Mouse (Mus musculus): ENCODE measurements around the gene Parvb. TPM values are rescaled to one million over a fixed set of nuclear protein-coding genes. Genes with fewer than 3 reads are reported as not detected.

The Parvb gene
- polyA plus RNA-seq (2015; fragmentation: Nextera tagmentation; extraction: Ambion mirVana), result 2.6 and 2.8 TPM in 2 replicates

DNA sequence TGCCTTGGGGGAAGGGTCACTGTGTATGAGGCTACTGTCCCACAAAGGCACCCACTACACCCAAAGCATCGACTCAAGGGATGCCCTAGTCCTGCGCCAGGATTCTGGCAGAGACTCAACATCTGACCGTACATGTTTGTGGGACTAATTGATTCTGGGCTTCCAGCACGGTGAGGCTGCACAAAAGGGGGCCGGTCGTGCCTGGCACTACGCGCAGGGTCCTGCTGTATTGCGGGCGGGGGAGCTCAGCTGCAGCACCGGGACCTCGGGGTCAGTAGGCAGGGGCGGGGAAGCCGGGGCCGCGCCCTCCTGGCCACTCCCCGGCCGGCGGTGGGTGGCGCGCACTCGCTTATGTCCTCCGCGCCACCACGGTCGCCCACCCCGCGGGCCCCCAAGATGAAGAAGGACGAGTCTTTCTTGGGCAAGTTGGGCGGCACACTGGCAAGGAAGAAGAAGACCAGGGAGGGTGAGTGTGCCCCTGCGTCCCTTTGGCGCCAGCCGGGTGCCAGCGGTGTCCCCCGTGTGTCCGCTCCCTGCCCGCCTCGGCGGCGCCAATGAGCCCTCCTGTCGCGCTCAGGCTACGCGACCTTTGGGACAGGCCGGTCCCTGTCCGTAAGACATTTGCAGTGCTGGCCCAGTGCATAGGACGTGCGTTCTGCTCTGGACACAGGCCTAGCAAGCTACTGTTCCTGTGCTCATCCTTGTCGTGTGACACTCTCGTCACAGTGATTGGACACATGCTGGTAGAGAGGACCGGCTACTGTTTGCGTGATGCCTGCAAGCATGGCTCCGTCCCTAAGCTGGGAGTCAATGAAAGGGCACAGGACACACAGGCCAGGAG is at the start of gene Parvb:
Gene Parvb (plus strand): TSS at position 323 of the 841 bp plus-strand sequence.
- H3K27ac ChIP-seq (ENCODE audit: low read depth, low read length), result no peak within 1 kb of the TSS
- peaks cover 13% of the 10 kb centered on the region for H3K27me3 ChIP-seq (replicated peaks; ENCODE audit: control insufficient read depth, insufficient read depth, low read length)
- 0 out of 2 replicates have a peak, but pooled peaks have one; percentile 26 for ATAC-seq
- H3K4me3 ChIP-seq (ENCODE audit: low read depth, low read length), result peak within 1 kb of the TSS; percentile 49
- no peaks in the 10 kb centered on the region for H3K9me3 ChIP-seq (ENCODE audit: control insufficient read depth)
- peak within 1 kb of the TSS; percentile 32; the same call in 1 of the 2 replicates for H3K9ac ChIP-seq (ENCODE audit: low read depth, low read length)
- 2% methylated on average over 52 of the region's 53 CpGs for WGBS
- no peak for TF ChIP-seq CTCF (IDR thresholded peaks at IDR 0.05; ENCODE audit: low read depth)
- H3K4me2 ChIP-seq (replicated peaks; ENCODE audit: low read depth), result peak within 1 kb of the TSS; percentile 78
- no peaks in the 10 kb centered on the region for H3K36me3 ChIP-seq (ENCODE audit: control insufficient read depth, insufficient read depth)
- no peaks in the 10 kb centered on the region for H3K4me1 ChIP-seq (replicated peaks; ENCODE audit: control insufficient read depth, insufficient read depth, low read length)

GRCm38 (mm10) chr15:84183967-84184366 is 47.9 kb upstream of the Parvb start:
- no peak for TF ChIP-seq CTCF (IDR thresholded peaks at IDR 0.05; ENCODE audit: low read depth)
- H3K4me3 ChIP-seq (ENCODE audit: low read depth, low read length), result no peak overlapping the region
- no peaks in the 10 kb centered on the region for H3K36me3 ChIP-seq (ENCODE audit: control insufficient read depth, insufficient read depth)
- H3K9ac ChIP-seq (ENCODE audit: low read depth, low read length), result no peak overlapping the region
- ATAC-seq, result no peak
- no peaks in the 10 kb centered on the region for H3K9me3 ChIP-seq (ENCODE audit: control insufficient read depth)
- no peak overlapping the region for H3K27ac ChIP-seq (ENCODE audit: low read depth, low read length)
- no peak overlapping the region for H3K4me2 ChIP-seq (replicated peaks; ENCODE audit: low read depth)
- no peaks in the 10 kb centered on the region for H3K27me3 ChIP-seq (replicated peaks; ENCODE audit: control insufficient read depth, insufficient read depth, low read length)
- WGBS, result 26% methylated on average over 1 of the region's 1 CpGs
- H3K4me1 ChIP-seq (replicated peaks; ENCODE audit: control insufficient read depth, insufficient read depth, low read length), result no peaks in the 10 kb centered on the region

GRCm38 (mm10) chr15:84186196-84186595 is 45.6 kb upstream of the Parvb start:
- ATAC-seq, result no peak
- H3K9me3 ChIP-seq (ENCODE audit: control insufficient read depth), result no peaks in the 10 kb centered on the region
- no peaks in the 10 kb centered on the region for H3K4me1 ChIP-seq (replicated peaks; ENCODE audit: control insufficient read depth, insufficient read depth, low read length)
- 38% methylated on average over 4 of the region's 4 CpGs for WGBS
- no peak for TF ChIP-seq CTCF (IDR thresholded peaks at IDR 0.05; ENCODE audit: low read depth)
- H3K36me3 ChIP-seq (ENCODE audit: control insufficient read depth, insufficient read depth), result no peaks in the 10 kb centered on the region
- no peak overlapping the region for H3K27ac ChIP-seq (ENCODE audit: low read depth, low read length)
- H3K9ac ChIP-seq (ENCODE audit: low read depth, low read length), result no peak overlapping the region
- no peaks in the 10 kb centered on the region for H3K27me3 ChIP-seq (replicated peaks; ENCODE audit: control insufficient read depth, insufficient read depth, low read length)
- H3K4me2 ChIP-seq (replicated peaks; ENCODE audit: low read depth), result no peak overlapping the region
- H3K4me3 ChIP-seq (ENCODE audit: low read depth, low read length), result no peak overlapping the region

DNA sequence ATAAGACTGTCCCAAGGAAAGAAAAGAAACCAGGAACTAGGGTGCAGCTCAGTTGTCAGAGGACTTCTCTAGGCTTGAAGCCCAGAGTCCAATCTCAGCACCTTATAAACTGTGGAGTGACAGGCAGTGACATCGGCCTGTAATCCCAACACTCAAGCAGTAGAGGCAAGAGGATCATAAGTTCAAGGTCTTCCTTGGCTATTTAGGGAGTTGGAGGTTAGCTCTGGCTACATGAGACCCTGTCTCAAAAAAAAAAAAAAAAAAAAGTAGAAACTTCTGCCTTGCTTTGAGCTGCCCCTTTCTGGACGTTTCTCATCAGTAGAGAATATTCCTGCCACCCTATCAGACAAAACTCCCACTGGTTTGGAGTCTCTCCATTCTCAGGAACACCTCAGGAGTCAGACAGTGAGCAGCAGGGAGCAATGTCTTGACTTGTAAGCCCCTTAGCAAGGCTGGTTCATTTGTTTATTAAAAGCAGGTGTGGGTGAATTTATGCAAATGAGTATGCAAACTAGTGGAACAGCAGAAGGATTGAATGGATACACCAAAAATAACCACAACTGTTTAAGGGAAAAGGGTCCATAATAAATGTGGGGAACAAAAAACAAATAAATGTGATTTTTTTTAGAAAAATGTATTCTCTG is 42.8 kb upstream of the Parvb start:
- Histone ChIP-seq H3K36me3 (ENCODE audit: control insufficient read depth, insufficient read depth) (no peaks in the 10 kb centered on the region), H3K4me3 (ENCODE audit: low read depth, low read length) (no peak overlapping the region), H3K4me2 (replicated peaks; ENCODE audit: low read depth) (no peak overlapping the region), H3K9me3 (ENCODE audit: control insufficient read depth) (no peaks in the 10 kb centered on the region), H3K9ac (ENCODE audit: low read depth, low read length) (no peak overlapping the region), H3K27me3 (replicated peaks; ENCODE audit: control insufficient read depth, insufficient read depth, low read length) (no peaks in the 10 kb centered on the region), H3K4me1 (replicated peaks; ENCODE audit: control insufficient read depth, insufficient read depth, low read length) (peaks cover 9% of the 10 kb centered on the region; the same call in 1 of the 2 replicates), H3K27ac (ENCODE audit: low read depth, low read length) (no peak overlapping the region)
- WGBS, result 46% methylated on average over 2 of the region's 2 CpGs
- TF ChIP-seq CTCF (IDR thresholded peaks at IDR 0.05; ENCODE audit: low read depth), result no peak
- ATAC-seq, result no peak

DNA sequence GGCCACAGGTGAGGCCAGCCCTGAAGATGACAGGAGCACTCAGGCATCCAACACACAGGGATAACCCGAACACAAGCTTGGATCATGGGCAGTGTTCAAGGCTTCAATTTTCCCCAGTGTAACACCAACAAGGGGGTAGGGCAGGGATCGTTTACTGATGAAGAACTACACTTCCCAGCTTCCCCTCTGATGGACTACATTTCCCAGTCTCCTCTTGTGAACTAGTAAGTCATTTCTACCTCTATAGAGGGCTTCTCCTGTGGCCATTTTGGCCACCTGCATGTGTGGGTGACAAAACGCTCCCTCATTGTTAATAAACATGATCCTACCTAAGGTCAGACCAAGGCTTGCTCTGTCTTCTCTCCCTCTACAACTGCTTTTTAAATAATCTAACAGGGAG is 42.0 kb upstream of the Parvb start:
- no peaks in the 10 kb centered on the region for H3K27me3 ChIP-seq (replicated peaks; ENCODE audit: control insufficient read depth, insufficient read depth, low read length)
- WGBS, result 38% methylated on average over 3 of the region's 3 CpGs

GRCm38 (mm10) chr15:84191724-84192057 is 40.2 kb upstream of the Parvb start:
- H3K4me1 ChIP-seq (replicated peaks; ENCODE audit: control insufficient read depth, insufficient read depth, low read length), result peaks cover 9% of the 10 kb centered on the region; the same call in 1 of the 2 replicates
- no peak for TF ChIP-seq CTCF (IDR thresholded peaks at IDR 0.05; ENCODE audit: low read depth)
- WGBS, result 3% methylated on average over 9 of the region's 9 CpGs
- H3K9ac ChIP-seq (ENCODE audit: low read depth, low read length), result peak overlapping the region; percentile 89
- no peaks in the 10 kb centered on the region for H3K9me3 ChIP-seq (ENCODE audit: control insufficient read depth)
- H3K36me3 ChIP-seq (ENCODE audit: control insufficient read depth, insufficient read depth), result peaks cover 16% of the 10 kb centered on the region
- no peaks in the 10 kb centered on the region for H3K27me3 ChIP-seq (replicated peaks; ENCODE audit: control insufficient read depth, insufficient read depth, low read length)
- peak overlapping the region; percentile 94; the same call in 1 of the 2 replicates for H3K27ac ChIP-seq (ENCODE audit: low read depth, low read length)
- H3K4me2 ChIP-seq (replicated peaks; ENCODE audit: low read depth), result peak overlapping the region; percentile 77
- no peak; the same call in 1 of the 2 replicates for ATAC-seq
- peak overlapping the region; percentile 82 for H3K4me3 ChIP-seq (ENCODE audit: low read depth, low read length)

More for the DNA sequence above, 42.0 kb upstream of the Parvb start:
- Histone ChIP-seq H3K36me3 (ENCODE audit: control insufficient read depth, insufficient read depth) (no peaks in the 10 kb centered on the region), H3K4me1 (replicated peaks; ENCODE audit: control insufficient read depth, insufficient read depth, low read length) (peaks cover 9% of the 10 kb centered on the region; the same call in 1 of the 2 replicates), H3K9me3 (ENCODE audit: control insufficient read depth) (no peaks in the 10 kb centered on the region), H3K4me2 (replicated peaks; ENCODE audit: low read depth) (no peak overlapping the region), H3K4me3 (ENCODE audit: low read depth, low read length) (no peak overlapping the region), H3K9ac (ENCODE audit: low read depth, low read length) (no peak overlapping the region), H3K27ac (ENCODE audit: low read depth, low read length) (no peak overlapping the region)
- ATAC-seq, result no peak
- TF ChIP-seq CTCF (IDR thresholded peaks at IDR 0.05; ENCODE audit: low read depth), result no peak

Measured in intestine, postnatal 0 days (tissue).